Mouse (Mus musculus): ENCODE results near the gene Kat2b.
"Not testable (repeated sequence)": the region's sequence is repeated elsewhere in the genome, so short reads cannot be mapped to it uniquely, and the experiment has no call there.

Kat2b gene

GRCm38 (mm10) chr17:53570361-53570875, 3.8 kb downstream of the Kat2b start:
- DNase-seq: no peak

DNA sequence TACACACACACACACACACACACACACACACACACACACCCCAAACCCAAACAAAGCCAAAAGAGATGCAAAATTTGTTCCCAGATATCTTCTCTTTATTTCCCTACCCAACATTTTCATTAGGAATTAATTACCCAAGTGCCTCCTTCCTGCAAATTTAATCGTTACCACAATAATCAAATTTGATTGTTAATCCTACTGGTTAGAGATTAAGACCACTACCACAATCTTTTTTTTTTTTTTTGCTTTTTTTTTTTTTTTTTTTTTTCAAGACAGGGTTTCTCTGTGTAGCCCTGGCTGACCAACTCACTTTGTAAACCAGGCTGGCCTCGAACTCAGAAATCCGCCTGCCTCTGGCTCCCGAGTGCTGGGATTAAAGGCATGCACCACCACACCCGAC, 4.3 kb downstream of the Kat2b start:
- not testable (repeated sequence) for DNase-seq

DNA sequence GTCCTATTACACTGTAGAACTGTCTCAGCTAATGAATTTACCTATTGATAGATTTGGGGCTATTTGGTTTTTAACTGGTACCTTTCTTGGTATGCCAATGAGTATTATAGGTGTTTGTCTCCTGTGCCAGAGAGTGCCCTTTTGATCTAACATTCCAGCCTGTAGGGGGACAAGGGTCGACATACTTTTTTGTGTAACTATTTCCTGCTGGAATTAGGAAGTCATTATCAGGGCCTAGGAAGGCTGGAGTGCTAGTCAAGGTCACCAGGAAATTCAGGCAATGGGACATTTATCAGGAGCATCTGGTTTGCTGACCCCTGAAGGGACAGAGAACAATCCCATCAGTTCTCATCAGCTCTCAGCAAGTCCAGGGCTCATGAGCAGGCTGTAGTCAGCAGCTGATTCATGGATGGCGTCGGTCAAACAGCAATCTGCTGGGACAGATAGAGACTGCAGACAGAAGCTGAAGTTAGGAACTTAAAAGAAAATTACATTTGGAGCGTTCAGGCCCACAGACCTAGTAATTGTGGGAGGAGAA, 6.4 kb downstream of the Kat2b start:
- no peak for DNase-seq

GRCm38 (mm10) chr17:53577151-53577550, 10.5 kb downstream of the Kat2b start:
- no peak for DNase-seq

DNA sequence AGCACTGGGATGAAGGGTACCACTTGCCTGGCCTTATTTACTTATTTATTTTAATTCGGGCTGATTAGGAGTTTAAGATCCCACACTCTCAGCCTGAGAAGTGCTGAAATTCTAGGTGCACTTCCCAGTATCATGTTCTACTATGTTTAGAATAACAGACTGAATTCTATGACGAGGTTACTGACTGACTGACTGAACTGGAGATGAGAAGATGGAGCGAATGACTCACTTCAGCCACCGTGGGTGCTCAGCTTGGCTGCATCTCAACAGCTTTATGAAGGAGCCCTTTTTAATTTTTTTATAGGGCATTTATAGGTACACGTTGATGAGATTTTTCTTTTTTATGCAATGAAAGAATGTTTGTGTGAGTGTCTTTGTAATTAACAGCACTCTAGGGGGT, 11.1 kb downstream of the Kat2b start:
- no peak for DNase-seq

- DNase-seq: no peak
Measured at GRCm38 (mm10) chr17:53578249-53578648, 11.6 kb downstream of the Kat2b start.

DNA sequence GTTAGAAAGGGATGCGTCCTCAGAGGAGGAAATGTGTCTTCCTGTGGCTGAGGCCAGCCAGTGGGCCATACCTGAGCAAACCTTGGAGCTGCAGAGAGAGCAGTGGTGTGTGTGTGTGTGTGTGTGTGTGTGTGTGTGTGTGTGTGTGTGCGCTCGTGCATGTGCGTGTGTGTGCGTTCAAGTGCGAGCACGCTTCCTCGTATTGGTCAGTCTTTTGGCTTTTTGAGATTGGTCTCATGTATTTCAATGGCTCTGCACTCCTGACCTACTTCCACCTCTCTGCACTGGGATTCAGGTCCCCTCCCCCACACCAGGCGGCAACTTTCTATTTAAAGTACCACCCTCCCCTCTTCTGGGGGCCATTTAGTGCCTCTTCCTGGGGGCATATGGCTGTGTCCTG, 12.1 kb downstream of the Kat2b start:
- no peak for DNase-seq

- no peak for DNase-seq
Measured at GRCm38 (mm10) chr17:53579612-53580011, 13.0 kb downstream of the Kat2b start.

DNA sequence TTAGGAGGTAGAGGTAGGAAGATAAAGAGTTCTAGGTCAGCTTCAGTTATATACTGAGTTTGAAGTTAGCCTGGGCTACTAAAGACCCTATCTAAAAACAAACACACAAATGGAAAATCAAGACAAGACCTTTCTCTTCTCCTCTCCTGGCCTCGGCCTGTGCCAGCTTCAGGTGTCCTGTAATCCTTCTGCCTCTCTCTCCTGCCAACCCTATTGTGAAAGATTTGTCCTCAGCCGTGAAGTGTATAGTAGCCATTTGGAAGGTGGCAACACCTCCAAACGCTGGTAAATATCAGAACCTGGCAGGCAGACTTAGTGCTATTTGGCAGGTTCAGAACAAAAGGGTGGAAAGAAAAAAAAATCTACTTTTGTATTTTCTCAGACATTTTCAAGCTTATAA, 13.6 kb downstream of the Kat2b start:
- DNase-seq: no peak

DNA sequence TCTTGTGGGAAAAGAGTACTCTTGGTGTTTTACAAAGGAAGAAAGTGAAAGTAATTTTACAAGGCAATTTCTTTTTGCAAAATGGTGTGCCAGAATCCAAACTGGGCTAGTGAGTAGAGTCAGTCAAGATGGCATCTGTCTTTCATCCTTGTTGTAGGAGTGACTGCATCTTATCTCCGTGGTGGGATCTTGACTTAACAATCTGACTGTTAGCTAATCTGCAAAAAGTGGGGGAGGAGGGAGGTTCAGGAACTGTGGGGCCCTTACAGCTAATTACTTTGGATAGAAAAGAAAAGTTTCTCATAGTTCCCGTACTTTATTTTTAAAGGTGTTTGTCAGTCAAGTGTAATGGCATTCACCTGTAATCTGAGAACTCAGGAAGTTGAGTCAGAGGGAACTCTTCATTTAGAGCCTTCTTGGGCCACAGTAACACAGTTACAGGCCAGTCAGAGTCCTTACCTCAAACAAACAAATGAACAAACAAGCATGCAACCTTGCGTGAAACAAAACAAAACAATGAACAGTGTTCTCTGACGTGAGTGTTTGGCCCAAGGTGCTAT, 15.4 kb downstream of the Kat2b start:
- no peak for DNase-seq

DNA sequence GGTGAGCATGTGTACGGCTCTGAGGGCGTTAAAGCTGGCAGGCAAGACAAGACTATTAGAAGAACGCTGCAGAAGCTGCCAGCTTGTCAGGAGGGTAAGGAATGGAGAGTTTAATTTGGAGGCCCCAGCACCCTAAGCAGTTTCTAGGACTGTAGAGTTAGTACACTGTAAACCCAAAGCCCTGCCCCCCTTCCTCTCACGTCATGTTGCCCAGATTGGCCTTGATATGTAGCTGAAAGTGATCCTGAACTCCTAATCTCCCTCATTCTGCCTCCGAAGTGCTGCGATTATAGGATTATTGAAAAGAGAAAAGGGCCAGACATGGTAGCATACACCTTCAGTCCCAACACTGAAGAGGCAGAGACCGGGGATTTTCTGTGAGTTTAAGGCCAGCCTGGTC, 16.1 kb downstream of the Kat2b start:
- DNase-seq: no peak

DNA sequence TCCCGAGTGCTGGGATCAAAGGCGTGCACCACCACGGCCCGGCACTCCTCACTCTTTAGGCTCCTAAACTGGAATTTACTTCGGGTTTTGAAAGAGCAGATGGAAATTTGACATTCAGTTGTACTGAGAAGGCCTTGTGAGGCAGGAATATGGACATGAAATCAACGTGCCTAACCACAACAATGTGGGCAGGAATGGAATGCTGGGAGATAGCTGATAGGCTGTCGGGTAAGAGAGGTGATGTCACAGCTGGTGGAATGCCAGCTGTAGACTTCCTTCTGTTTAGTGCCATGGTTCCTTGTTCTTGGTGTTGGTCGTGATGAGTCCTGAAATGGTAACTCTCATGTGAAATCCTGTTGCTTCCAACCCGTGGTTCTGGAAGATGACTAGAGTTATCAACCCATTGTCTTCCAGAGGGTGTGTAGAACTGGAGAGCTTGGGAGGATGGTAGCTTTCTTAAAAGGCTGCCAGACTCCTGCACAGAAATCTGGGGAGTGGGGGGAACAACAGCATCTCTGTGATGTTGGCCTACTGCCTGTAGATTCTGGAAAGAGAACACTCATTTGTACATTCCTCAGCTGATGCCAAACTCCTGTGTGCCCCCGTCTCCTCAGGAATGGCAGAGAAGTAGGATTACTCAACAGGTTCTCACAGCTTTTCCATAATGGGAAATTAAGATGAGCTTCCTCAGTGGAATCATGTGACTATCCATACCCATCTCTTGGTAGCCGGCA, 17.4 kb downstream of the Kat2b start:
- DNase-seq: no peak

- peak; percentile 37 to 52 for DNase-seq
Measured at GRCm38 (mm10) chr17:53587074-53587851, 20.6 kb downstream of the Kat2b start.

GRCm38 (mm10) chr17:53588097-53588855, 21.6 kb downstream of the Kat2b start:
- no peak for DNase-seq

GRCm38 (mm10) chr17:53590110-53590509, 23.4 kb downstream of the Kat2b start:
- DNase-seq: no peak

DNA sequence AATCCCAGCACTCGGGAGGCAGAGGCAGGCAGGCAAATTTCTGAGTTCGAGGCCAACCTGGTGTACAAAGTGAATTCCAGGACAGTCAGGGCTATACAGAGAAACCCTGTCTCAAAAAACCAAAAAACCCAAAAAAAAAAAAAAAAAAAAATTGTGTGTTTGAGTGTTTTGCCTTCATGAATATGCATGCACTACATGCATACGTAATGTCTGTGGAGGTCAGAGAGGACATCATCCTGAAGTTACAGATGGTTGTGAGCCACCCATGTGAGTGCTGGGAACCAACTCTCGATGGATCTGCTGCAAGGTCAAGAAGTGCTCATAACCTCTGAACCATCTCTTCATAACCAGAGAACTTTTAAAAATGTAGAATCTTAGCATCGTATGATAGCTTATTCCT, 25.2 kb downstream of the Kat2b start:
- DNase-seq: no peak

DNA sequence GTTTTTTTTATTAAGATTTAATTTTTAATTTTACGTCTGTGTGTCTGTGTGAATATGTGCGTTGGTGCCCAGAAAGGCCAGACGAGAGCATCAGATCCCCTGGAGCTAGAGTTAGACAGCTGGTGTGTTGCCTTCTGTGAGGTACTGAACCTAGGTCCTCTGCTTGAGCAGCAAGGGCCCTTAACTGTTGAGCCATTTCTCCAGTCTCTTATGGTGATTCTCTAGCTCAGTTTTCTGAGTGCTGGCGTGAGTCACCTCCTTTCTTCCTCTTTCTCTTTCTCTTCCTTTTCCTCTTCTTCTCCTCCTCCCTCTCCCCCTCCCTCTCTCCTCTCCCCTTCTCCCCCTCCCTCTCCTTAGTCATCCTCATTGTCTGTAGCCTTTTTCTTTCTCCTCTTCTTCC, 27.9 kb downstream of the Kat2b start:
- no peak for DNase-seq

DNA sequence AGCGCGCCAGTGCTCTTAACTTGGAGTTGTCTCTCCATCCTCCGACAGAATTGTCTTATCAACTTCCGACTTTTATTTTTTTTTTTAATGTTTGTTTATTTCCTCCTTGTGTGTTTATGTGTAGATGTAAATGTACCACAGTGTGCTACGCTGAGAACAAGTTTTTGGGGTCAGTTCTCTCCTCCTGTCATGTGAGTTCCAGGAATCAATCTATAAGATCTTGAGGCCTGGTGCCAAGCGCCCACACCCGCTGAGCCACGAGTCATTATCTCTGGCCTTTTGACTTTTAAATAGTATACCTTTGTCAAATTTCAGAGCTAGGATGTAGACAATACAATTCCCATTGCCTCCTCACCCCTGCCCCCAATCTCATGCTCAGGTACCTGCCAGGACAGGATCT, 28.9 kb downstream of the Kat2b start:
- DNase-seq: no peak

DNA sequence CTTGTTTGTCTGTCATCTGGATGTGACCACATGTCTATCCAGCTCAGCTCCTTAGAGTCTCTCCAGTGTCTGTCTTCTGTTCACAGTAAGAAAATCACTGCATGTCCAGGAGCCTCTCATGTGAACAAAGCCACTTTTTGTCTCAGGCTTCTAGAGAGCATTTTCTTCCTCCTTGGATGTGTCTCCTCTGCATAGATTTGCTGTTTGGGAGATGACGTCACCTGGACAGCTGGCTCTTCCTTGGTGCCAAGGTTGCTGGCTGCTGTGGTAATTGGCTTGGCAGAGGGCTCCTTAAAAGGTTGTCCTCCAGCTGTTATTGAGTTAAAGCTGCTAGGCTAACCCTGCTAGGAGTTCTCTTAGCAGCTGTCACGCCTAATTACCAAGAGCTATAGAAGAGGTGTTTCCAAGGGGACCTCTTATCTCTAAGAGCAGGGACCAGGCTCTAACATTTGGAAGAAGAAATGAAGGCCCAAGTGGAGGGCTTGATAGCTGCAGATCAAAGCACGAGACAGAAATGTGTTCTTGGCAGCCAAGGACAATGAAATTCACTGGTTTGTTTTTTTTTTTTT, 29.7 kb downstream of the Kat2b start:
- DNase-seq: no peak

GRCm38 (mm10) chr17:53596941-53597790, 30.5 kb downstream of the Kat2b start:
- no peak for DNase-seq

DNA sequence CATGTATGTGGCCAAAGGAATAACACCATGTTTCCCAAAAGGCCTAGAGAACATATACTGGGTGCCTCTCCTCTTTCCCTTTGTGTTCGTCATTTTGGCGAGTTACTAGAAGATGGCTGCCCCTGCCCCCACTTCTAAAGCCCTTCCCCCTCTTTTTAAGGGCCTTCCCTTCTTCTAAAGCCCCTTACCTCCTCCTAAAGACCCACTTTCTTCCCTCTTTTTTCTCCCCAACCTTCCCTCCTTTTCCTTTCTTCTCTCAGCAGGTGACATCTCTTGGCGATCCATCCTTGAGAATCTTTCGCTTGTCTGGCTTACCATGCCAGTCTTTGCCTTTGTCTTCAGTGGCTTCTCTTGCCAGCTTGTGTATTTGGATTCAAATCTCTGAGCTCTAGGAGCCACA, 31.9 kb downstream of the Kat2b start:
- no peak for DNase-seq

All from thymus, adult 18-20 months (tissue).